In the genomic region with DNA sequence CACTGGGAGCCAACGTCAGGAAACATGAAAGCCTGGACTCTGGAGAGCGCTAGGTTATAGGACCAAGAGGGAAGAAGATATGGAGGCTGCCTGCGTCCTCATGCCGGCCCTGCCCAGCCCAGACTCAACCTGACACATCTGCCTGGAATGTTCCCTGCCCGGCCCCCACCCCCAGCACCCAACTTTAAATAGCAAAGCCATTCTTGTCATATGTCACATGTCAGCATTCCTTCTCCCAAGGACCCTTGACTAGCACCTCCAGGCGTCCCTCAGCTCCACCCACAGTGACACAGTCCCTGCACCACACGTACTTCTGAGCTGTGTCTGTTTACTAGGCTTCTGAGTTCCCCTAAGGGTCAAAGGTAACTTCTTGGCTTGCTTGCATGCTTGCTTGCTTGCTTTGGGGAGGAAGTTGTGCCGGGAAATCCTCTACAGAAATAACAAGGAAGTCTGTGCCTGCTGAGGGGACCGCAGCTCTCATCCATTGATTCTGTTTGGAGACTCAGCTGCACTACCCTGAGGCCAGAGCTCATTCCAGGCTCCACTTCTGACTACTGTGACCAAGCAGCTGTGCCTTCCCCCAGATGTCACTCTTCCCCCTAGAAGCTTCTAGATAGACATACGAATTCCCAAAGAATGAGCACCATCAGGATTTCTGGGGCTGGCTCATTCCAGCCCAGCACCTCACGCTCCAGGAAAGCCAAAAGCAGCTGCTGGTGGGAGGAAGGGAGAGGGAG, we compare ENCODE assay signal across 8 mouse cellular contexts. TPM values are rescaled to one million over a fixed set of nuclear protein-coding genes. Genes with fewer than 3 reads are reported as not detected.
DNase-seq lines count a peak whose midpoint lies in the region; ATAC-seq and TF ChIP-seq lines count a peak whose summit lies in the region.

No protein-coding gene starts in this region.

- peak; percentile 49 to 59 for DNase-seq in layer of hippocampus, adult 2 months (ENCODE audit: low spot score in 2 of 2)
- DNase-seq in layer of hippocampus, adult 8-10 months (ENCODE audit: low spot score in 2 of 2), result no peak
- peak; percentile 36 for DNase-seq in embryo, embryonic 11 days
- DNase-seq in heart, postnatal 10 days, result peak; percentile 72 to 77
- peak; percentile 53 to 84 for DNase-seq in left cerebral cortex, postnatal 25 days (ENCODE audit: low spot score in 2 of 2)
- DNase-seq in midbrain, embryonic 11.5 days (ENCODE audit: low spot score, missing footprints), result no peak
- no peak for DNase-seq in cerebellum, postnatal 10 days
- DNase-seq in urinary bladder, postnatal 4 days (ENCODE audit: low spot score in 2 of 2), result no peak

- H3K27ac ChIP-seq in layer of hippocampus, adult 2 months, result peak overlapping the region; percentile 99
- peak overlapping the region; percentile 15 for H3K27ac ChIP-seq in midbrain, embryonic 11.5 days (ENCODE audit: low read depth, low read length)

- no peaks in the 10 kb centered on the region for H3K9me3 ChIP-seq in midbrain, embryonic 11.5 days (ENCODE audit: control insufficient read depth, low read length)

- TF ChIP-seq CTCF in layer of hippocampus, adult 2 months (conservative IDR thresholded peaks at IDR 0.05), result no peak

- intact Hi-C loops in heart, postnatal 10 days (cut with DNase I), result loop anchor here (1.0 kb wide), 1 partner anchor 8 kb away; no protein-coding TSS in a partner anchor
- intact Hi-C loops in left cerebral cortex, postnatal 25 days (cut with DNase I), result no loop called here

- no peak overlapping the region for H3K4me2 ChIP-seq in midbrain, embryonic 11.5 days

- whole genome bisulfite sequencing in midbrain, embryonic 11.5 days, result 55% methylated on average over 11 of the region's 11 CpGs

- H3K4me1 ChIP-seq in midbrain, embryonic 11.5 days (ENCODE audit: control insufficient read depth, insufficient read depth, low read length), result peaks cover 32% of the 10 kb centered on the region

- H3K27me3 ChIP-seq in midbrain, embryonic 11.5 days (ENCODE audit: control insufficient read depth, insufficient read depth, low read length), result no peaks in the 10 kb centered on the region

- H3K4me3 ChIP-seq in layer of hippocampus, adult 2 months, result no peak overlapping the region
- no peak overlapping the region for H3K4me3 ChIP-seq in midbrain, embryonic 11.5 days (ENCODE audit: low read depth, low read length)

- no peaks in the 10 kb centered on the region for H3K36me3 ChIP-seq in midbrain, embryonic 11.5 days (ENCODE audit: control insufficient read depth, insufficient read depth, low read length)

- ATAC-seq in midbrain, embryonic 11.5 days (ENCODE audit: low FRiP score), result no peak

- no peak overlapping the region for H3K9ac ChIP-seq in midbrain, embryonic 11.5 days (ENCODE audit: low read length)

RNA-seq across cellular contexts. Expression of a gene that starts 39.1 kb away (rescaled TPM):
- total RNA-seq in layer of hippocampus, adult 2 months (2021), result 10 to 100 TPM; 74.1 to 80.9 TPM
- 10 to 100 TPM; 77.7 to 94.4 (median 88.1) TPM for total RNA-seq in layer of hippocampus, adult 8-10 months (2022)
- 10 to 100 TPM; 63.4 to 65.7 TPM for total RNA-seq in heart, postnatal 10 days (2021)
- total RNA-seq in left cerebral cortex, postnatal 25 days (2021), result 10 to 100 TPM; 82.0 to 86.8 TPM
- 48.2 and 58.6 TPM in 2 replicates for polyA plus RNA-seq in midbrain, embryonic 11.5 days (2014; fragmentation: Nextera tagmentation; extraction: Ambion mirVana)

Comparison
In these comparisons a context has a peak if more than half of its experiments do, and no peak if none do; other contexts are left out.
1. DNase-seq: peak in layer of hippocampus, adult 2 months (2 of 2), embryo, embryonic 11 days (single experiment), heart, postnatal 10 days (2 of 2) and left cerebral cortex, postnatal 25 days (2 of 2); none in layer of hippocampus, adult 8-10 months (0 of 2), midbrain, embryonic 11.5 days (single experiment), cerebellum, postnatal 10 days (0 of 2) and urinary bladder, postnatal 4 days (0 of 2).